Mouse (Mus musculus) ovary, postnatal 14 days (tissue): Measurements from ENCODE around the gene Serpina6.

ENCODE experiments used
- DNase-seq: peaks from one replicate; pipeline ENCODE4 v3.0.0; 2022; ENCODE audit warnings: low spot score

Serpina6 gene

DNA sequence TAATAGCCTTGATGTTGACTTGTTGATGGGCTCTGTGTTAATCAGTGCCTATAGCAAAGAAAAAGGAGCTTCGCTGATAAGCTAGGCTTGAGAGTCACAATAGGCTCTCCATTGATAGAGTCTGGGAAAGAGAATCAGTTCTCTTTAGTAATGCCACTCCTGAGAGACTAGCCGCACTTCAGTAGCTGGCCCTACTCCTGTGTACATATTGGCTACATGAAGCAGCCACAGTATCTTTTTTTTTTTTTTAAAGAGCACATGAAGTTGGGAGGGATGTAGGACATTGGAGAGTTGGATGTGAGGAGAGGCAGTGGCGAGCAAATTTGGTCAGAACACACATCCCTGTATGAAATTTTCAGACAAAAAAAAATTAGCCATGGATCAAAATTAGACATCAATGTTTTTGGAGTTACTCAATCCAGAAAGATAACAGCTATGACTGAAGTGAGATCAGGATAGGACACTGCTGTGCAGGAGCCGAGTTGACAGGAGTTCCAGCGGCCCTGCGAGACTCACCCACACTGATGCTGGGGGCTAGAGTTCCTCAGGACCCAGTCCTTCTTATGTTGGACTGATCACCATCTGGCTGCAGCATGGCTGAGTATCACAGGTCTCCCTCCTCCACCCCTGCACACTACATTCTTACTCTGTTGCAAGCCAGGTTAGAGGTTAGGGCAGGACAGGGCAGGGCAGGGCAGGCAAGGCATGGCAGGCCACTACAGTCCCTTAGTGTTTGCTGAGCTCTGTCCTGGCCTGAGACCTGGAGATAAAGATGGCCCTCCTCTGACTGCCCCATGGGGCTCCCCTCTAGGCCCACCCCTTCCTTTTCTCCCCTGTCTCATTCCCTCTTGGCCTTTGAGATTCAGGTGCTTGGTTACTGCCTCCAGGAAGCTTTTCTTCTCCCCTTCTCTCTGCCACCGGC, 1.6 kb downstream of the Serpina6 start:
- DNase-seq, result no peak

GRCm38 (mm10) chr12:103653836-103654235, 3.2 kb downstream of the Serpina6 start:
- DNase-seq, result no peak

DNA sequence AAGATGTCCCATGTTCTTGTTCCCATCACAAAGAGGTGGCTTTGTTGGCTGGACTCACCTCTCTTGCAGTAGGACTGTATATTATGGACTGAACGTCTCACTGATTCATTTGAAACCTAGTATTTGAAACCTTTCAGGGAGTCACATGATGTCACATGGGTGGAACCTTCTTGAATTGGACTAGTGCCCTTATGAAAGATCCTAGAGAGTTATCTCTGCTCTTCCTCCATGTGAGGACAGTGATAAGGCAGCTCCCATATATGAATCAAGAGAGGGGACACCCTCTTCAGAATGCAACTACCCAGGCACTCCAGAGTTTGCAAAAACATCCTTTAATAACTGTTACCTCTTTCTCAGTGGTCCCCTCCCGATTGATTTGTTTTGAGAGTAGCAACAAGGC, 10.7 kb downstream of the Serpina6 start:
- DNase-seq, result no peak

DNA sequence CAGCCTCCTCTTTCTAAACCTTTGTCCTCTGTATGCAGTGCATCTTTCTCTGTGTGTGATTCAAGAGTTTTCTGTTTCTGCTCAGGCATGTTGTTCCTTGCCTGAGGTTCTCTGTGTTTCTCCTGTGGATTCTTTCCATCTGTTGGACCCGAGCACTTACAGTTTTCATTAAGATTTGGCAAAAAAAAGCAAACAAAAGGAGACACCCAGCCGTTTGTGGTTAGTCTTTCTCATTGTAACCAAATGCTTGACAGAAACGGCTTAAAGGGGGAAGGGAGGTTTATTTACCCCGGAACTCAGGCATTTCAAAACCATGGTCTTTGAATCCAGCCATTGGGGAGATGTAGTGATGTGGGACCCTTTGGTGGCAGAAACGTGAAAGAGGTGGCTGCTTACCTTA, 12.4 kb downstream of the Serpina6 start:
- no peak for DNase-seq

GRCm38 (mm10) chr12:103643818-103644217, 13.2 kb downstream of the Serpina6 start:
- no peak for DNase-seq

GRCm38 (mm10) chr12:103643336-103643735, 13.7 kb downstream of the Serpina6 start:
- peak; percentile 87 for DNase-seq

DNA sequence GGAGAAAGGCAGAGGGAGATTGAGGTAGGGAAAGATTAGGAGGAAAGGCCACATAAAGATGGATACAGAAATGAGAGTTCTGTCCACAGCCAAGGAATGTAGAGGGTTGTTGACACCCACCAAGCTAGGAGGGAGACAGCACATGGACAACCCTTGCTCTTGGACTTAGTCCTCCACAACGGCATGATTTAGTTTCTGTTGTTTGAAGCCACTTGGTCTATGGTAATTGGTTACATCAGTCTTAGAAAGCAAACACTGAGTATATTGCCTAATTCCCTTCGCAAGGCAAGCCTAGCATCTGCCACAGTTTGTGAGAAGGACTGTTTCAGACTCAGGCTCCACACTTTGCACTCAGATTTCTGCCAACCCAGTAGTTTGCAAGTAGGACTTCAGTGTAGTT, 21.2 kb downstream of the Serpina6 start:
- no peak for DNase-seq

GRCm38 (mm10) chr12:103634430-103634829, 22.6 kb downstream of the Serpina6 start:
- no peak for DNase-seq

DNA sequence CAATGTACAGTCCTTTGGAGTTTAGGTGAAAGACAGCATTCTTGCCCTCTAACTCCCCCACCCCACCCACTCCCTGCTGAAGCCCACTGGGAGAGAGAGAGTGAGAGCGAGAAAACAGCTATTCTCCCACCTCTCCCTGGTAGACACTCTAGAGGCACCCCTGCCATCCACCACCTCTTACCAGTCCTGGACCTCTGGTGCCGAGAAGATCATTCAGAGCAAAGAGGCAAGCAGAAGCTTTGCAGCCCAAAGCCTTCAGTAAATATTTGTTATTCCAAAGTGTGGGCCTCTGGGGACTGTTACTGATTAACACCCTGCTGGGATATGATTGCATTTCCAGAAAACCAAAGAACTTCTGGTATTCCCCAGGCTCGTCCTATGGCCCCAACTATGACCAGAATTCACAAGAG, 25.8 kb downstream of the Serpina6 start, which contains the start of gene Serpina10:
Gene Serpina10, minus strand, starts transcription at position 242 of the 410 bp plus-strand sequence.
- no peak for DNase-seq

GRCm38 (mm10) chr12:103616860-103617261, 40.2 kb downstream of the Serpina6 start:
- DNase-seq, result no peak

DNA sequence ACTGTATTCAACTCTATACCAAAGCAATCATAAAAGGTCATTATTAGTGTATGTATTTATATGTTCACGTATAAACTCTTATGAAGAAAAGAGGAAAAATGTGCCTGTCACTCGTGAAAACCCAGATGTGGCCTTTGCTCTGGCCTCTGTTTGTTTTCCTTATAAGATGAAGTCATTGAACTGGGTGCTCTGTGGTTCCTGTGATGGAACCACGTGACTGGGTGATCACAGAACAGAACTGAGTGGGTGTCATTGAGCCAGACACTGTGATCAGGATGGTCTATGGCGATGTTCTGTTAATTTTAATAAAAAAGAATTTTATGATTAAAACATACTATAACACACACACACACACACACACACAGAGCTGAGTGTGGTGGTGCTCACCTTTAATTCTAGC, 41.3 kb downstream of the Serpina6 start:
- DNase-seq, result no peak

- DNase-seq, result no peak
These were observed 41.9 kb downstream of the Serpina6 start for GRCm38 (mm10) chr12:103615141-103615540.

DNA sequence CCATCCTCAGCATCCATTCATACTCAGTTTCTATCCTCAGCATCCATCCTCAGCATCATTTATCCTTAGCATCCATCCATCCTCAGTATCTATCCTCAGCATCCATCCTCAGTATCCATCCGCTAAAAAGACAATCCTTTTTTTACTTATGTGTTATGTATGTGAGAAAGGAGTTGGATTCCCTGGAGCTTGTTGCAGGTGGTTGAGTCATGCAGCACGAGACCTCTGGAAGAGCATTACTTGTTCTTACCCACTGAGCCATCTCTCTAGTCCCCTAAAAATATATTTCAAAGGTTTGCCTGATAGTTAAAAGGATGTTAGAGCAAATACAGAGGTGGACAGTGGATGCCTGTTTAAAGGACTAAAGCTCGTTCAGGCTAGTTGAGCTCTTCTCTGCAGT, 55.2 kb downstream of the Serpina6 start:
- DNase-seq, result no peak

DNA sequence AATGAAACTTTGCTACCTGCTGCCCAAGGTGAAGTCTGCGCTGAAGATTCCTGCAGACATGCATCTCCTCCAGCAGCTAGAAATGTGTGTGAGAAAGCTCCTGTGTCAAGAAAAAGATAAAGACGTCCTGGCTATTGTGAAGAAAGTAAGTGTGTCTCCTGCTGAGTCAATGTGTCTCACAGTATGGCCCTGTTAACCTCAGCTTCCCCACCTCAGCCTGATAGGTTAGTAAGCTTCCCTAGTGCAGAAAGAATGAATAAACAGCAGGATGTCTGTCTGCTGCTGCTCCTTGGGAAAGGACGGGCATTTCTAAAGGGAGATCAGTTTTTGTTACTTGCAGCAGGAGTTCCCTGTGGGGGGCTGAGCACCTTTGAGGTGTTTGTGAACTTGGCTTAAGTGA, 56.6 kb downstream of the Serpina6 start:
- DNase-seq, result no peak

GRCm38 (mm10) chr12:103598411-103598810, 58.6 kb downstream of the Serpina6 start:
- no peak for DNase-seq
